Mouse (Mus musculus): ENCODE data around the gene Zfp970. TPM values are rescaled to one million over a fixed set of nuclear protein-coding genes. Genes with fewer than 3 reads are reported as not detected.
"Not testable (repeated sequence)": the region's sequence is repeated elsewhere in the genome, so short reads cannot be mapped to it uniquely, and the experiment has no call there.

The Zfp970 gene
- 10 to 100 TPM; 17.7 to 19.2 TPM for total RNA-seq (2021)

DNA sequence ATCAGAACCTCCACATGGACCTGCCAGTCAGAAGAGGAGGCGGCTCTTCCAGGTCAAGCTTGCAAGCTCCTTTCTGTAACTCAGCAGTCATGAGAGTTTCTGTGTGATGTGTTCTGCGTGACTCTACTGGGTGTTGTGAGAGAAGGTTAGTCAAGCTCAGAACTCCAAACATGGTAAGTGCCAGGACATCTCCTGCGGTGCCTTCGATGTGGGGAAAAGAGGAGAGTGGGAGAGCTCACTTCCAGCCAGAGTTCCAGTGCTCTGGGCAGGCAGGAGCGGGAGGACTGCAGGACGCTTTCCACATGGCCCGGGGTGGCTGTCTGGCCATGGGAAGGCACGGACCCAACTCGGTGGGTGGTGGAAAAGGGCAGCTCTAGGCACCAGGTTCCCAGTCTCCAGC, at the start of gene Zfp970:
Zfp970 (plus strand) TSS at position 58 of the 400 bp plus-strand sequence.
- peak in 1 of 2 experiments; percentile 17 for DNase-seq (ENCODE audit: extremely low spot score in 1 of 2, low spot score in 2 of 2)
- intact Hi-C loops (cut with DNase I): not testable (repeated sequence)

DNA sequence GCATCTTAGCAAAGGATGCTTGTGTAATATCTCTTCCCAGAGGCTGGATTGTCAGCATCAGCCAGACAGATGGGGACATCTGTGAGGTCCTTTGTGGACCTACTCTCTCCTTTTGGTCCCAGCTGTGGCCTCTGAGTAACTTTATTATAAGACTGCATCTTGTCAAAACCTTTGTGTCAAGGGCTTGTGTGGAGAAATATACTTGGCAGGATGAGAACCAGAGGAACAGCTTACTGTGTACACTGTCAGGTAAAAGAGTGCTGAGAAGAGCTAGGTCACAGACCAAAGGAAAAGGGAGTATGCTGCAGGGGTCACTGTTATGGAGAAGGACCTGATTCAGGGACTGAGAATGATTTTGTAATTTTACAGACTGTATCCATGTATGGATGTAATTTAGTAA, 3.7 kb downstream of the Zfp970 start:
- DNase-seq (ENCODE audit: extremely low spot score in 1 of 2, low spot score in 2 of 2); intact Hi-C loops (cut with DNase I): not testable (repeated sequence)

DNA sequence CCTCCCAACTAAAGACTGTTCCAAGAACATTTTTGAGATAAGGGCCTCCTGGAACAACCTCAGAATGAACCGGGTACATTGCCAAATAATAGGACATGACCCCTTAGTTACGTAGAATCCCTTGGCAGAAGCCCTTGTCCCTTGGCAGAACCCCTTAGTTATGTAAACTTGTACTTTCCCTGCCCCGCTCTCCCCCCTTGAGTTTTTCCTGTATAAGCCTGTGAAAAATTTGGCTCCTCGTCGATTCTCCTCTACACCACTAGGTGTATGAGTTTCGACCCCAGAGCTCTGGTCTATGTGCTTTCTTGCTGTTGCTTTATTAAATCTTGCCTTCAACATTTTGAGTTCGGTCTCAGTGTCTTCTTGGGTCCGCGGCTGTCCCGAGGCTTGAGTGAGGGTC, 7.7 kb downstream of the Zfp970 start:
- intact Hi-C loops (cut with DNase I): not testable (repeated sequence)
- DNase-seq (ENCODE audit: extremely low spot score in 1 of 2, low spot score in 2 of 2): peak in 1 of 2 experiments; percentile 12

DNA sequence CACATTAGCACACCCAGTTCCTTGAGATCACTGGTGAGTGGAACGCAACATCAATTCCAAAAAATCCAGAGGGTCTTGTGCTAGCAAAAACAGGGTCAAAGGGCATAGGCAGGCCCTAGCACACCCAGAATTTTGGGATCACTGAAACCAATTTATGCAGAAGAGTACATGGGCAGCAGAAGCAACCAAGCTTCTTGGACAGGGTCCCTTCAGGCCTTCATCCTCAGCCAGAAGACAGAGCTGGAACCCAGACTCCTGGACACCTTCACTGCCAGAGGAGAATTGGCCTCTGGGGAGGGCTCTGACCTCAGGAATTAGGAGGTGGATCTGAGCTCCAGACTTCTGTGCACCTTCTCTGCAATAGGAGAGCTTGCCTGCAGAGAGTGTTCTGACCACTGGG, 17.4 kb downstream of the Zfp970 start:
- intact Hi-C loops (cut with DNase I): not testable (repeated sequence)
- peak in 1 of 2 experiments; percentile 11 for DNase-seq (ENCODE audit: extremely low spot score in 1 of 2, low spot score in 2 of 2)

- intact Hi-C loops (cut with DNase I): not testable (repeated sequence)
- peak in 1 of 2 experiments; percentile 12 for DNase-seq (ENCODE audit: extremely low spot score in 1 of 2, low spot score in 2 of 2)
Observed at GRCm38 (mm10) chr2:177483238-177483948, 18.9 kb downstream of the Zfp970 start.

DNA sequence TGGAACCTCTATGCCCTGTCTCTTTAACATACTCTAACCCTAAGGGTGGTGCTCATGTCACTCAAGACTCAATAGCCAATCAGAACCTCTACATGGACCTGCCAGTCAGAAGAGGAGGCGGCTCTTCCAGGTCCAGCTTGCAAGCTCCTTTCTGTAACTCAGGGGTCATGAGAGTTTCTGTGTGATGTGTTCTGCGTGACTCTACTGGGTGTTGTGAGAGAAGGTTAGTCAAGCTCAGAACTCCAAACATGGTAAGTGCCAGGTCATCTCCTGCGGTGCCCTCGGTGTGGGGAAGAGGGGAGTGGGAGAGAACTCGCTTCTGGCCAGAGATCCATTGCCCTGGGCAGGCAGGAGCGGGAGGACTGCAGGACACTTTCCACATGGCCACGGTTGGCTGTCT, 33.5 kb downstream of the Zfp970 start, which contains the start of gene Gm14403:
Gm14403 (plus strand) TSS at position 149 of the 400 bp plus-strand sequence.
- peak in 1 of 2 experiments; percentile 30 for DNase-seq (ENCODE audit: extremely low spot score in 1 of 2, low spot score in 2 of 2)
- intact Hi-C loops (cut with DNase I): not testable (repeated sequence)

DNA sequence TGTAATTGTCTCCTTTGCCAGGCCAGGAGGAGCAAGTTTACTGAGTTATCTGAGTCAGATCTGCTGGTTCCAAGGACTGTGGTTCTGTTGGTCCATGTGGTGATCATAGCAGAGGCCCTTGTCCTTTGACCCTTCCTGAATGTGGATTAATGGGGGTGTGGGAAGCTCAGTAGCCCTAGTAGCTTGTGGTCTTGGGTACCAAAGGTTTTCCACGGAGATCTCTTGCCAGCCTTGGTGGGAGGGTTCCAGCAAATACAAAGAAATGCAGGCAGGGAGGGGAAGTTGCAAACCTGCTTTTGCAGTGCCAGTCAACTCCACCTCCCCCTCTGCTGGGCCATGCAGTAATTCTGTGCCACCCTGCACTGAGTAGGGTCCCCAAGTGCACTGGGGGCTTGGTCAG, 34.6 kb downstream of the Zfp970 start:
- DNase-seq (ENCODE audit: extremely low spot score in 1 of 2, low spot score in 2 of 2); intact Hi-C loops (cut with DNase I): not testable (repeated sequence)

DNA sequence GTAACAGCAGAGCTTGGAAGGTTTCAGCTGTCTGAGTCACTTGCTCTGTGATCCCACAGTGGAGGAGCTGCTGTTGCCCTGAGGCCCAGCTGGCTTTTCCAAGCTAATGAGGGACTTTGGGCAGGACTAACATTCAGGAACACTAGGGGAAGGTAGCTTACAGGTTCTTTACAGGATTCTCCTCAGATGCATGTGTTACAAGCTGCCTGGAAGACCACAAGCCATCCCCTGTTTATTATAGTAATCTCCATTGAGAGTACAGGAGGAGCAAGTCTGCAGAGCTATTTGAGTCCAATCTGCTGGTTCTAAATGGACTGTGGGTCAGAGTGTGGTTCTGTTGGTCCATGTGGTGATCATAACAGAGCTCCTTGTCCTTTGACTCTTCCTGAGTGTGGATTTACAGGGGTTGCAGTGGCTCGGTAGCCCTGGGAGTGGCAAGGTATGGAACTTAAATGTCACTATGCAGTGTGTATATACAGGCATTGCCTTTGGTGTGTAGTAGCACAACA, 40.7 kb downstream of the Zfp970 start:
- intact Hi-C loops (cut with DNase I); DNase-seq (ENCODE audit: extremely low spot score in 1 of 2, low spot score in 2 of 2): not testable (repeated sequence)

- DNase-seq (ENCODE audit: extremely low spot score in 1 of 2, low spot score in 2 of 2); intact Hi-C loops (cut with DNase I): not testable (repeated sequence)
Observed at GRCm38 (mm10) chr2:177511381-177511780, 46.8 kb downstream of the Zfp970 start.

- intact Hi-C loops (cut with DNase I); DNase-seq (ENCODE audit: extremely low spot score in 1 of 2, low spot score in 2 of 2): not testable (repeated sequence)
Observed at GRCm38 (mm10) chr2:177511972-177512371, 47.4 kb downstream of the Zfp970 start.

DNA sequence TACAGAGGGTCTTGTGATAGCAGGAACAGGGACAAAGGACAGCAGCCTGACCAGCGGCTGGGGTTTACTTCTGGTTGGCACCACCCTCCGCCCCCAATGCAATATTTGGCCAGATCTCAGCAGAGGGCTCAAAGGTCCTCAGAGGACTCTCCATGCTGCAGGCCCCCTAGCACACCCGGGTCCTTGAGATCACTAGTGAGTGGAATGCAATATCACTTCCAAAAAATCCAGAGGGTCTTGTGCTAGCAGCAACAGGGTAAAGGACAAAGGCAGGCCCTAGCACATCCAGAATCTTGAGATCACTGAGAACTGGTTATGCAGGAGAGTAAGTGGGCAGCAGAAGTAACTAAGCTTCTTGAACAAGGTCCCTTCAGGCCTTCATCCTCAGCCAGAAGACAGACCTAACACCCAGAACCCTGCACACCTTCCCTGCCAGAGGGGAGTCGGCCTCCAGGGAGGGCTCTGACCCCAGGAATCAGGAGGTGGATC, 49.5 kb downstream of the Zfp970 start:
- intact Hi-C loops (cut with DNase I); DNase-seq (ENCODE audit: extremely low spot score in 1 of 2, low spot score in 2 of 2): not testable (repeated sequence)

DNA sequence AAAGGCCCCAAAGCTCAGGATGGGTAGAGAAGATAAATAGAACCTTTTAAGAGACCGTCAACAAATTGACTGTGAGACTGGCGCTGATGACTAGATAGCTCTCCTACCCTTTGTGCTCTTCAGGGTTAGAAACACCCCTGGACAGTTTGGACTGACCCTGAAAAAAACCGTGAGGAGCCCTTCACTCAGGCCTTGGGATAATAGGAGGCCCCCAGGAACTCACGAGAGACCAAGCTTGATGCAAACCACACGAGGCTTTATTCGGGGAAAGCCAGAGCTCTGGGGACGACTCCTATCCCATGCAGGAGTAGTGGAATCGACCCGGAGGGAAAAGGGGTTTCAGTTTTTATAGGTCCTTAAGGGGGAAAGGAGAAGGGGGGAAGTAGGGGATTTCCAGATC, 53.2 kb downstream of the Zfp970 start:
- DNase-seq (ENCODE audit: extremely low spot score in 1 of 2, low spot score in 2 of 2); intact Hi-C loops (cut with DNase I): not testable (repeated sequence)

DNA sequence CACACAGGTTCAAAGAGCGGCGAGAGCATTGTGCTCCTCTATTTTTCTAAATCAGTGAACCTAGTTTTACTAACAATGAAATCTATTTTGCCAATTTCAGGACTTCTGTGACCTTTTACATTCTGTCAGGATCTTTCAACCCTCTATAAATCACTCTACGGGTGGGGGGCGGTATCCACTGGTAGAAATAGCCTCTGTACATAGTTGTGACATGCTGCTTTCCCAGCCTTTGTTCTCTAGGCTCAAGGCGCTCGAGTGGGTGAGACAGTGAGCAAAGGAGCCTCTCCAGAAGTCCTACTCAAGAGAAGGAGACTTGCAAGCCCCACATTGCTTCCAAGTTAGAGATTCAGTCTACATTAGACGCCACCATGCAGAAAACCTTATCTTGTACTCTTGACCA, 53.8 kb downstream of the Zfp970 start:
- DNase-seq (ENCODE audit: extremely low spot score in 1 of 2, low spot score in 2 of 2); intact Hi-C loops (cut with DNase I): not testable (repeated sequence)

DNA sequence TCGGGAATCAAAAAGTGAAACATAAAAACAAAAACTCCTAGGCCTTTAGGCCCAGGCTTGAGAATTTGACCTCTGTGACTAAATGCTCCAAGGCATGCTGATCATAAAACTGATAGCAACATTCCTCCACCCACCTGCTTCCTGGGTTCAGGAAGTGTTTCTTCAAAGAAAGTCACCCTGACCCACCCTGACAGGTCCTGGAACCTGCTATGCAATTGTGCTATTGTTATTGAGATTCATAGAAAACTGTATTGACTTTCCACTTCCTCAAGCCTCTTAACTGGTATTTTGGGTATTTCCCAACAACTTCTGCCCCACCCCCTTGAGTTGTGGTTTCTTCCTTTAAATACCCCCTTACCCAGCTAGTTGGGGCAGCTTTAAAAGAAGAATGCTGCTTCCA, 54.4 kb downstream of the Zfp970 start:
- intact Hi-C loops (cut with DNase I); DNase-seq (ENCODE audit: extremely low spot score in 1 of 2, low spot score in 2 of 2): not testable (repeated sequence)

- intact Hi-C loops (cut with DNase I): no loop called here
Observed at GRCm38 (mm10) chr2:177520035-177520434, 55.5 kb downstream of the Zfp970 start.

GRCm38 (mm10) chr2:177523061-177523460, 58.5 kb downstream of the Zfp970 start:
- intact Hi-C loops (cut with DNase I): no loop called here
- peak in 1 of 2 experiments; percentile 40 for DNase-seq (ENCODE audit: extremely low spot score in 1 of 2, low spot score in 2 of 2)

More at GRCm38 (mm10) chr2:177520035-177520434, 55.5 kb downstream of the Zfp970 start:
- no peak for DNase-seq (ENCODE audit: extremely low spot score in 1 of 2, low spot score in 2 of 2)

GRCm38 (mm10) chr2:177523674-177524073, 59.1 kb downstream of the Zfp970 start:
- intact Hi-C loops (cut with DNase I); DNase-seq (ENCODE audit: extremely low spot score in 1 of 2, low spot score in 2 of 2): not testable (repeated sequence)

DNA sequence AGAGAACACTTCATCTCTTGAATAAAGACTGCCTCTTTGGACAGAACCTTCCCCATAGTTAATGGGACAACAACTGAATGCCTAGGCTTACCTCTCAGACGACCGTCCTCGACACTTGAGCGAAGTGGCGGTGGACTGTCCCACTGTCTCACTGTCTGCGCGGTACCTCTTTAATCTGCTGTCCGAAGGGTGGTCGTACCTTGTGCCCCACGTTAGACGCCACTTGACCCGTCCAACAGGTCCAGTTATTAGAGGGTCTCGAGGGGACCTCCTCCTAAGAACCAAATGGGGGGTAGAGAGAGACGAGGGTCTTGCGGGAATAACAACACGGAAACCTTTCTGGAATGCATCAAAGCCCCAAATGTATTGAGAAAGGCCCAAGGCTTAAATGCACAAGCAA, 59.6 kb downstream of the Zfp970 start:
- DNase-seq (ENCODE audit: extremely low spot score in 1 of 2, low spot score in 2 of 2); intact Hi-C loops (cut with DNase I): not testable (repeated sequence)

Measured in left cerebral cortex, postnatal 10 days (tissue).